Mouse (Mus musculus): Measurements from ENCODE around the gene Nlk. TPM values are rescaled to one million over a fixed set of nuclear protein-coding genes. Genes with fewer than 3 reads are reported as not detected.

Gene Nlk
- polyA plus RNA-seq, 1 experiment from 2014 or later = 29.4 TPM

DNA sequence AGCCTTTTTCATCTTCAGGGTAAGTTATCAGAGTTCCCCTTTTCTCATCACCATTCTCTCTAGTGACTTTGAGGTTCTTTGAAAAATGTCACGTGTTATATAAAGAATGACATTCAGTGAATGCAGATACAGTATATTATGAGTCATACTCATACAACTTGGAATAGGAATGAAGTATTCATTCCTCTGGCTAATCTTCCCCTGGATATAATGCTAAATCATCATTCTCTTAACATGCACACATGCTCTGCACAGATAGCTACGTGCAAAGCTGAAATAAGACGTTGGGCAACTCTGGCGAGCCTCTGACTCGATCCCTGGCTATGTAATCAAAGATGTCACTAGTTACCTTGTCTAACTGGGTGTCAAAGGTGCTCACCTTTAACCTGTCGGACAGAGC lies 125.3 kb downstream of the Nlk start:
- Histone ChIP-seq H3K9me3 (ENCODE audit: control insufficient read depth, low read length) (no peaks in the 10 kb centered on the region), H3K4me3 (ENCODE audit: low read depth, low read length) (no peak overlapping the region), H3K27me3 (ENCODE audit: control insufficient read depth, insufficient read depth, low read length) (no peaks in the 10 kb centered on the region), H3K36me3 (ENCODE audit: control insufficient read depth, insufficient read depth, low read length) (peaks cover 15% of the 10 kb centered on the region), H3K9ac (replicated peaks; ENCODE audit: low read depth, low read length) (no peak overlapping the region), H3K4me2 (ENCODE audit: low read depth, low read length) (no peak overlapping the region), H3K27ac (ENCODE audit: low read depth, low read length) (no peak overlapping the region), H3K4me1 (ENCODE audit: control insufficient read depth, insufficient read depth, low read length) (no peaks in the 10 kb centered on the region)
- ATAC-seq (ENCODE audit: low read depth) = no peak
- WGBS = 97% methylated on average over 6 of the region's 6 CpGs

DNA sequence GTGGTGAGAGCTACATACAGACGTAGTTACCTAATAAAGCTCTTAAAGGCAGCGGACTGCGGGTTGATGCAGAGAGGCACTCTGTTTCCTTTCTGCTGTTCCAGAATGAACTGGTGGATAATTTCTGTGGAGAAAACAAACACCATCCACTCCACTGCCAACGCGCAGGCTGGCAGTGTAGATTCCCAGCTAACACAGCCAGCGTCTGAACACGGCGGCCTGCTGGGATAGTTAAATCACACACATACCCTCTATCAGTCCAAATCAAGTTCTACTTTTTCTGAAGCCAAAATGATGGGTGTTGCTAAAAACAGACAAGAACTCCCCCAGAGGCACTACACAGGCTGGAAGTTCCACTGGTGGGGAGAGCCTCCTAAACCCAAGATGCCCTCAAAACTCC lies 125.7 kb downstream of the Nlk start:
- ATAC-seq (ENCODE audit: low read depth) = no peak
- H3K4me1 ChIP-seq (ENCODE audit: control insufficient read depth, insufficient read depth, low read length) = no peaks in the 10 kb centered on the region
- no peak overlapping the region for H3K4me3 ChIP-seq (ENCODE audit: low read depth, low read length)
- no peak overlapping the region for H3K4me2 ChIP-seq (ENCODE audit: low read depth, low read length)
- no peaks in the 10 kb centered on the region for H3K9me3 ChIP-seq (ENCODE audit: control insufficient read depth, low read length)
- no peak overlapping the region for H3K27ac ChIP-seq (ENCODE audit: low read depth, low read length)
- 93% methylated on average over 8 of the region's 8 CpGs for WGBS
- peaks cover 15% of the 10 kb centered on the region for H3K36me3 ChIP-seq (ENCODE audit: control insufficient read depth, insufficient read depth, low read length)
- no peak overlapping the region for H3K9ac ChIP-seq (replicated peaks; ENCODE audit: low read depth, low read length)
- H3K27me3 ChIP-seq (ENCODE audit: control insufficient read depth, insufficient read depth, low read length) = no peaks in the 10 kb centered on the region

DNA sequence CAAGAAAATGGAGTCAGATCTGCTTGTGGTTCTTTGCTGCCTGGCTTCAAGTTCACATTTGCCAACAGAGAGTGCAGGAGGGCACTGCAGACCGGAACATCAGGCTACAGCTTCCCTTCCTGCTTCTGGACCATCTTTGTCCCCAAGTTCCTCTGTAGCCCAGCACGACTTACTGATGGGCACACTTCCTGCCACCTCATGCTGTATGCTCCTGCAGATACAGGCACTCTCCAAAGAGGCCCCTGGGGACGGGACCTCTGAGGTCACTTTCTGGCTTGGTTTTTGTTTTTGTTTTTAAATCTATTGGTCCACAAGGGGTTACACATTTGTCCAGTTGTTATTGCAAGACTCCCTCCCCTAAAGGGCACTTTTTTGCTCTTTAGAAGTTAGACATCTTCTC lies 127.4 kb downstream of the Nlk start:
- no peaks in the 10 kb centered on the region for H3K9me3 ChIP-seq (ENCODE audit: control insufficient read depth, low read length)

DNA sequence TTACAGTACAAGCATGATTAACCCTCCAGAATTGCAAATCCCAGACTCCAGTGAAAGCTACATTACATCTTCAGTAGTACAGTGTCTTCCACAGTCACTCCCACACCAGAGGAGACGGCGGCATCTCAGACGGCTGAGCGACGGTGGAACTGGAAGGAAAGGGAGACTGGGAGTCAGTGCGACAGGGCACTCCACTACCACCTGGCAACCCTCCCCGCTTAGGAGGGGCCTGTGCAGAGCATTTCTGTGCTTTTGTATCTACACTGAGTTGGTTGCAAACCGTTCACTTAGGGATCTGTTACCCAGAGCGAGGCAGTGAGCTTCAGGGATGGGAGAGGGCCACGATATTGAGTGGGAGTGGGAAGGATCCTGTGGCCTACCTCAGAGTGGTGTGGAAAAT lies 128.3 kb downstream of the Nlk start:
- H3K4me2 ChIP-seq (ENCODE audit: low read depth, low read length) = no peak overlapping the region
- no peaks in the 10 kb centered on the region for H3K9me3 ChIP-seq (ENCODE audit: control insufficient read depth, low read length)
- H3K27ac ChIP-seq (ENCODE audit: low read depth, low read length) = no peak overlapping the region
- H3K36me3 ChIP-seq (ENCODE audit: control insufficient read depth, insufficient read depth, low read length) = peaks cover 15% of the 10 kb centered on the region
- 92% methylated on average over 10 of the region's 10 CpGs for WGBS
- H3K4me1 ChIP-seq (ENCODE audit: control insufficient read depth, insufficient read depth, low read length) = no peaks in the 10 kb centered on the region
- no peak overlapping the region for H3K9ac ChIP-seq (replicated peaks; ENCODE audit: low read depth, low read length)
- H3K4me3 ChIP-seq (ENCODE audit: low read depth, low read length) = no peak overlapping the region
- ATAC-seq (ENCODE audit: low read depth) = no peak
- no peaks in the 10 kb centered on the region for H3K27me3 ChIP-seq (ENCODE audit: control insufficient read depth, insufficient read depth, low read length)

More for the DNA sequence above, 127.4 kb downstream of the Nlk start:
- WGBS = 75% methylated on average over 3 of the region's 3 CpGs
- no peaks in the 10 kb centered on the region for H3K4me1 ChIP-seq (ENCODE audit: control insufficient read depth, insufficient read depth, low read length)
- no peak overlapping the region for H3K4me2 ChIP-seq (ENCODE audit: low read depth, low read length)
- no peak overlapping the region for H3K4me3 ChIP-seq (ENCODE audit: low read depth, low read length)
- H3K27ac ChIP-seq (ENCODE audit: low read depth, low read length) = no peak overlapping the region
- H3K27me3 ChIP-seq (ENCODE audit: control insufficient read depth, insufficient read depth, low read length) = no peaks in the 10 kb centered on the region
- no peak for ATAC-seq (ENCODE audit: low read depth)
- H3K36me3 ChIP-seq (ENCODE audit: control insufficient read depth, insufficient read depth, low read length) = peaks cover 15% of the 10 kb centered on the region
- no peak overlapping the region for H3K9ac ChIP-seq (replicated peaks; ENCODE audit: low read depth, low read length)

DNA sequence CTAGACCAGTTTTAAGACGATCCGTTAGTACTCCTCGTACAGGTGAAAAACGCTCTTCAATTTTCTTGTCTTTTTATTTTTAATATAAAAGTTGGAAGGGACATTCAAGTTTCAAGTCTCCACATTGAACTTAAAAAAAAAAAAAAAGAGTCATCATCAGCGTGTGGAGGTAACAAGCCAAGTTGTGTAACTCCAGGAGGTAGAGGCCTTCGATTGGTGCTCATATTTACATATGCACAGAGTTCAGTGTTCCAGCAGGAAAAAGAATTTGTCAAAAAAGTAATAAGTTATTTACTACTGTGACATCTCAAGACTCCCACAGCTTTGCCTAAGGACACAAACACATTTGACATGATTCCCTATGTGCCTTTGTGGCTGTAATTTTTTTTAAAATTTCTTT lies 129.6 kb downstream of the Nlk start:
- 94% methylated on average over 6 of the region's 6 CpGs for WGBS
- Histone ChIP-seq H3K27ac (ENCODE audit: low read depth, low read length) (no peak overlapping the region), H3K27me3 (ENCODE audit: control insufficient read depth, insufficient read depth, low read length) (no peaks in the 10 kb centered on the region), H3K4me1 (ENCODE audit: control insufficient read depth, insufficient read depth, low read length) (no peaks in the 10 kb centered on the region), H3K9ac (replicated peaks; ENCODE audit: low read depth, low read length) (no peak overlapping the region), H3K4me2 (ENCODE audit: low read depth, low read length) (no peak overlapping the region), H3K4me3 (ENCODE audit: low read depth, low read length) (no peak overlapping the region), H3K9me3 (ENCODE audit: control insufficient read depth, low read length) (no peaks in the 10 kb centered on the region), H3K36me3 (ENCODE audit: control insufficient read depth, insufficient read depth, low read length) (peaks cover 15% of the 10 kb centered on the region)
- ATAC-seq (ENCODE audit: low read depth) = no peak

DNA sequence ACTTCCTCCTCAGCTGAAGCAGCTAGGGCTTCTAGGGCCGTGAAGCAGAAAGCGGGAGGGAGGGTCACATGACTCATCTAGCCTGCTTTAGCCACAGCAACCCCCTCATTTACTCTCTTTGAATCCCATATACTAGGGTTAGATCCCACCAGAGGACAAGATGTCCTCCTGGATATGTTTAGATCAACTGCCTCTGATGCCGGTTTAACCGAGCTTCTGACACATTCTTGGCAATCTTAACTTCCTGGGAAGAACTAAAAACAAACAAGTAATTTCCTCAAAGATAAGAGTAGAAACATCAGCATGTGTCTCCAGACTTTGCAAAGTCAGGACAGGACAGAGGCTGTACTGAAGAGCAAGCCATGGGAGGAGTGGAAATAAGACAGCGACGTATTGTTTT lies 130.4 kb downstream of the Nlk start:
- no peak overlapping the region for H3K9ac ChIP-seq (replicated peaks; ENCODE audit: low read depth, low read length)
- no peak for ATAC-seq (ENCODE audit: low read depth)
- 89% methylated on average over 6 of the region's 6 CpGs for WGBS
- H3K27me3 ChIP-seq (ENCODE audit: control insufficient read depth, insufficient read depth, low read length) = no peaks in the 10 kb centered on the region
- H3K4me1 ChIP-seq (ENCODE audit: control insufficient read depth, insufficient read depth, low read length) = no peaks in the 10 kb centered on the region
- H3K36me3 ChIP-seq (ENCODE audit: control insufficient read depth, insufficient read depth, low read length) = peaks cover 10% of the 10 kb centered on the region
- no peak overlapping the region for H3K4me2 ChIP-seq (ENCODE audit: low read depth, low read length)
- no peak overlapping the region for H3K4me3 ChIP-seq (ENCODE audit: low read depth, low read length)
- no peaks in the 10 kb centered on the region for H3K9me3 ChIP-seq (ENCODE audit: control insufficient read depth, low read length)
- H3K27ac ChIP-seq (ENCODE audit: low read depth, low read length) = no peak overlapping the region

DNA sequence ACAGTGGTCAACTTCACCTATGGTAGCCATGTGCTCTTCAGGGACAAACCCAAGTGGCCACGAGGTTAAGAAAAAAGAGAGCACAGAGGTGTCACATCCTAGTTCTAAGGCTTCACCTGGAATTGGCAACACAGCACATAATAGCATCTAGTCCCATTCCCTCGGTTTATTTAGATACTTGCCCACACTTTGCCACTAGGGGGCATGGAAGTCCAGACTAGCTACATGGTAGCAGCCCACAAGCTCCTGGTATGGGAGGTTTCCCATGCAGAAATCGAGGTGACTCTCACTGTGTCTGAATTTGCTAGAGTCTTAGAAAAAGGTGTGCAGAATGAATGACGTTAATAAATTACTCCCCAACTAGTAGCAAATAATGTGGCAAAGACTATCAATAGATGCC lies 136.7 kb downstream of the Nlk start:
- no peak overlapping the region for H3K9ac ChIP-seq (replicated peaks; ENCODE audit: low read depth, low read length)
- H3K9me3 ChIP-seq (ENCODE audit: control insufficient read depth, low read length) = no peaks in the 10 kb centered on the region
- no peaks in the 10 kb centered on the region for H3K4me1 ChIP-seq (ENCODE audit: control insufficient read depth, insufficient read depth, low read length)
- 20% methylated on average over 4 of the region's 4 CpGs for WGBS
- no peaks in the 10 kb centered on the region; the same call in 1 of the 2 replicates for H3K36me3 ChIP-seq (ENCODE audit: control insufficient read depth, insufficient read depth, low read length)
- H3K4me2 ChIP-seq (ENCODE audit: low read depth, low read length) = no peak overlapping the region
- no peak overlapping the region for H3K4me3 ChIP-seq (ENCODE audit: low read depth, low read length)
- no peaks in the 10 kb centered on the region for H3K27me3 ChIP-seq (ENCODE audit: control insufficient read depth, insufficient read depth, low read length)
- peak; percentile 49; the same call in 1 of the 2 replicates for ATAC-seq (ENCODE audit: low read depth)
- no peak overlapping the region for H3K27ac ChIP-seq (ENCODE audit: low read depth, low read length)

DNA sequence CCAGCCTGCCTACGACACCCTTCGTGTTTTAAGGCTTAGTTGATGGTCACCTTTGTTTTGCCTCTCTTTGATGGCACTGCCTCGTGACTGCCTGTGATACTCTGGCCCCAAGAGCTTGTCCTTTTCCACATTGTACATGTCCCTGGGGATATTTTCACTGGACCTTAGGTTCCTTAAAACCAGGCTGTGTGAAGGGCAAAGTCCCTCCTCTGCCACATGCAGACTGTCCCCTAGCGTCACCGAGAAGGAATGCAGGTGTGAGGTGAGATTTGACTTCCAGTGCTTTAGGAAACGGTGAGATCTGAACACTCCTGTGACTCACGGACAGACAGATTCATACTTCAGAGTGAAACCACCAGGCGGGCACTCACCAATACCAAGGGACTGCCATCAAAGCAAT lies 139.9 kb downstream of the Nlk start:
- H3K27ac ChIP-seq (ENCODE audit: low read depth, low read length) = no peak overlapping the region
- H3K36me3 ChIP-seq (ENCODE audit: control insufficient read depth, insufficient read depth, low read length) = no peaks in the 10 kb centered on the region

DNA sequence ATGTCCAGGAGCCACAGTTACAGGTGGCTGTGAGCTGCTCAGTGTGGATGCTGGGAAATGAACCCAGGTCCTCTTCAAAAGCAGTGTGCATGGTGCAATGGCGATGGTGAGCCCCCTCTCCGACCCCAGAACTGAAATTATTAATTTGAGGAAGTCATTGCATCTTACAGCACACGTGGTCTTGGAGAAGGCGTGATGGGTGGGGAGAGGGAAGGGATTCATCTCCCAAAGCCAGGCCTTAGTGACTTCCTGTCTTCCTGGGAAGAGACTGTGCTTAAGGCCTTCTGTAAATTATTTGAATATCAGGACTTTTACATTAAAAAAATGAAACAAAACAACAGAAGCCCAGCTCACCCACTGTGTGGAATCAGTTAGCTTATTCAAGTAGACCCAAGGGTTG lies 141.1 kb downstream of the Nlk start:
- H3K4me2 ChIP-seq (ENCODE audit: low read depth, low read length) = no peak overlapping the region
- ATAC-seq (ENCODE audit: low read depth) = no peak
- no peaks in the 10 kb centered on the region for H3K9me3 ChIP-seq (ENCODE audit: control insufficient read depth, low read length)
- no peaks in the 10 kb centered on the region for H3K27me3 ChIP-seq (ENCODE audit: control insufficient read depth, insufficient read depth, low read length)
- no peak overlapping the region for H3K4me3 ChIP-seq (ENCODE audit: low read depth, low read length)
- no peak overlapping the region for H3K27ac ChIP-seq (ENCODE audit: low read depth, low read length)
- no peaks in the 10 kb centered on the region for H3K4me1 ChIP-seq (ENCODE audit: control insufficient read depth, insufficient read depth, low read length)
- no peaks in the 10 kb centered on the region for H3K36me3 ChIP-seq (ENCODE audit: control insufficient read depth, insufficient read depth, low read length)
- no peak overlapping the region for H3K9ac ChIP-seq (replicated peaks; ENCODE audit: low read depth, low read length)
- 86% methylated on average over 4 of the region's 4 CpGs for WGBS

More for the DNA sequence above, 139.9 kb downstream of the Nlk start:
- 60% methylated on average over 8 of the region's 8 CpGs for WGBS
- H3K27me3 ChIP-seq (ENCODE audit: control insufficient read depth, insufficient read depth, low read length) = no peaks in the 10 kb centered on the region
- H3K4me1 ChIP-seq (ENCODE audit: control insufficient read depth, insufficient read depth, low read length) = no peaks in the 10 kb centered on the region
- H3K4me3 ChIP-seq (ENCODE audit: low read depth, low read length) = no peak overlapping the region
- no peak overlapping the region for H3K9ac ChIP-seq (replicated peaks; ENCODE audit: low read depth, low read length)
- no peaks in the 10 kb centered on the region for H3K9me3 ChIP-seq (ENCODE audit: control insufficient read depth, low read length)
- no peak for ATAC-seq (ENCODE audit: low read depth)
- H3K4me2 ChIP-seq (ENCODE audit: low read depth, low read length) = no peak overlapping the region

DNA sequence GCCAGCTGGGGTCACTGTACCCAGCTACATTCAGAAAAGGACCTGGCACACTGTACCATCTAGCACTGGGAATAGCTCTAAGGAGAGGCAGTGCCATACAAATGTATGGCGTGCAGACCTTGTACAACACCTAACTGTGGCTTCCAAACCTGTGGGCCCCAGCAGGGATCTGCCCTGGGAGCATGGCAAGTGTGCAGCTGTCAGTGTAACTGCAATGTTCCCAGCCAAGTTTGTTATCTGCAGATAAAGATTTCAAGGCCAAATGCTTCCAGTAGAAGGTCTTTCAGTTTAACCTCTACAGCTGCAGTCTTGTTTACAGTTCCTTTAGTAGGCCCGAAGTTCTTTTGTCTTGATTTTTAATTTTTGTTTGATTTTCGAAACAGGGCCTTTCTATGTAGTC lies 141.6 kb downstream of the Nlk start:
- Histone ChIP-seq H3K9ac (replicated peaks; ENCODE audit: low read depth, low read length) (no peak overlapping the region), H3K4me3 (ENCODE audit: low read depth, low read length) (no peak overlapping the region), H3K27ac (ENCODE audit: low read depth, low read length) (no peak overlapping the region), H3K27me3 (ENCODE audit: control insufficient read depth, insufficient read depth, low read length) (no peaks in the 10 kb centered on the region), H3K4me1 (ENCODE audit: control insufficient read depth, insufficient read depth, low read length) (no peaks in the 10 kb centered on the region), H3K9me3 (ENCODE audit: control insufficient read depth, low read length) (no peaks in the 10 kb centered on the region), H3K36me3 (ENCODE audit: control insufficient read depth, insufficient read depth, low read length) (no peaks in the 10 kb centered on the region), H3K4me2 (ENCODE audit: low read depth, low read length) (no peak overlapping the region)
- WGBS = 84% methylated on average over 3 of the region's 3 CpGs
- no peak for ATAC-seq (ENCODE audit: low read depth)

All from neural tube, embryonic 14.5 days (tissue).